In the genomic region with DNA sequence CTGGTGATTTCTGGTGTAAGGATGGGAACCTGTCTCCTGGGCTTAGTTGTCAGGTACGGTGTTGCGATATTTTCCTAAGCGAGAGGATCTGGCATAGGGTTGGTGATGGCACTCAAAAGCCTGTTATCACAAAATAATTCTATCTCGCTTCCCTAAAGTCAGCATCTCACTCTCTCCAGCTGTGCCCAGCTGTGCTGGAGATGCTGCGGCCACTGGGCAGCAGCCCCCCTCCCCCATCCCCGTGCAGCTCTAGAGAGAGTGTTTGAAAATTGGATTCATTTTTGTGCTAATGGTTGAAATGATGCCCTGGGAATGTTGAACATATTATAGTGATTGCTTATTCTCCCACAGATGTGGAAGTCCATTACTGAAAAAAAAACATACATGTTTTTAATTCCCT, we compare ENCODE assay signal across 16 mouse cellular contexts. TPM values are rescaled to one million over a fixed set of nuclear protein-coding genes. Genes with fewer than 3 reads are reported as not detected.
"Had no signal": no experiment of that assay in that cellular context is flagged by ENCODE, and none has a peak within 500 bp of the region (broad histone marks: within the 10 kb centered on the region; RNA-seq: fewer than 3 reads in every experiment).

No protein-coding gene starts in this region.

- ATAC-seq: hindbrain, postnatal 0 days had no signal

- H3K9me3 ChIP-seq: limb, embryonic 13.5 days; lung, embryonic 15.5 days; neural tube, embryonic 12.5 days had no signal

- H3K4me2 ChIP-seq: limb, embryonic 13.5 days; lung, embryonic 15.5 days; neural tube, embryonic 12.5 days had no signal

- H3K9ac ChIP-seq: limb, embryonic 13.5 days; liver, embryonic 14.5 days; lung, embryonic 15.5 days; neural tube, embryonic 12.5 days had no signal

- H3K27me3 ChIP-seq: limb, embryonic 13.5 days; lung, embryonic 15.5 days; neural tube, embryonic 12.5 days had no signal

- DNase-seq: kidney, adult 11 months; kidney, adult 9 months; left cerebral cortex, postnatal 4 days; midbrain, embryonic 14.5 days; retina, postnatal 1 day; right cerebral cortex, postnatal 4 days; spleen, adult 18-20 months; thymus, adult 18-20 months; thymus, postnatal 14 days had no signal

- H3K36me3 ChIP-seq: limb, embryonic 13.5 days; lung, embryonic 15.5 days; neural tube, embryonic 12.5 days had no signal

- H3K27ac ChIP-seq: hindbrain, postnatal 0 days; limb, embryonic 13.5 days; liver, embryonic 14.5 days; lung, embryonic 15.5 days; neural tube, embryonic 12.5 days had no signal

- H3K4me3 ChIP-seq: limb, embryonic 13.5 days; lung, embryonic 15.5 days; neural tube, embryonic 12.5 days had no signal

RNA-seq across cellular contexts. Expression of gene 2410004P03Rik, which starts 26.7 kb away (rescaled TPM):
- total RNA-seq: liver, adult 2 months; monocyte, adult 5-6 weeks had no signal
- polyA plus RNA-seq: liver, adult 2 months had no signal
